Comparison of ENCODE assay signal across 8 mouse cellular contexts in the genomic region with DNA sequence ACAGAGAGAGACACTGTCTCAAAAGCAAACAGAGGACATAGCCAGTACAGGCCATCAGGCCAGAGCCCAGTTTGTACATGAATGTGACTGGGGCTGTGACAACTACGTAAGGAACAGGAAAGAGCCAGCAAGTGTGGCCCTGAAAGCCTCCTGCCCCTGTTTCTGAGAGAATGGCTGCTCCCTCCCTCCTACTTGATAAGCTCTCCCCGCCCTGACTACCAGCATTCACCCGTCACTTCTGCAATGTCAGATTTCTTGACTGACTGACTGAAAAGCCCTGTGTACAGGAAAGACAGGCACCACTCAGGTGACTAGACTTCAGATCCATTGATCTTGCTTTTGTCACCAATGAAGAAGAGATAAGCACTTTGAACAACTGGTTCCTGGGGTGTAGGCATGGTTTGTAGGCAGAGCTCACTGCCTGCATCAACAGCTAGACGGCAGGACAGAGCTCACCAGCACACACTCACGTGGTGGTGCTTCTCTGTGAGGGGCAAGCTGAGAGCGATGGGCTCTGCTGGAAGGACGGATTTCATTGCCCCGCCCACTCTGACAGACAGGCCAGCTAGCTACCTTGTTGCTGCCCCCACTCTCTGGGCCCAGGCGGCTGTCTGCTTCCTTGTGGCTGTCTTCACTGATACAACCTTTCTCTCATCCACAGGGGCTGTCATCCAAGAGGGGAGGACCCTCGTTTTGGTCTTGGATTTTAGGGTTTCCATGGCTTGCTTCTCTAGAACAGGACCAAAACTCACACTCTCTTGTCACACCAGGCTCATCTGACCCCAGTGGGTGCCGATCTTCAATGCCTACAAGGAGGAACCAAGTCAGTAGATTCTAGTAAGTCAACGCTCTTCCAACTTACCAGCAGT. TPM values are rescaled to one million over a fixed set of nuclear protein-coding genes. Genes with fewer than 3 reads are reported as not detected.
A peak's percentile ranks its signal among the peaks of the same experiment; 100 is the strongest.
DNase-seq lines count a peak whose midpoint lies in the region; ATAC-seq and TF ChIP-seq lines count a peak whose summit lies in the region.

No protein-coding gene starts in this region.

- H3K36me3 ChIP-seq in kidney, adult 2 months (ENCODE audit: control insufficient read depth, insufficient read depth, low read length): no peaks in the 10 kb centered on the region; the same call in 1 of the 2 replicates
- H3K36me3 ChIP-seq in hindbrain, postnatal 0 days (ENCODE audit: insufficient read depth, low read length): no peaks in the 10 kb centered on the region; the same call in 1 of the 2 replicates

- H3K9ac ChIP-seq in hindbrain, postnatal 0 days (replicated peaks; ENCODE audit: low read length): no peak overlapping the region

- H3K9me3 ChIP-seq in hindbrain, postnatal 0 days (ENCODE audit: low read length): no peaks in the 10 kb centered on the region

- no peak overlapping the region for H3K4me3 ChIP-seq in kidney, adult 2 months (ENCODE audit: insufficient read depth, low read depth, low read length)
- H3K4me3 ChIP-seq in hindbrain, postnatal 0 days (ENCODE audit: low read length): no peak overlapping the region

- peak overlapping the region; percentile 61; the same call in 1 of the 2 replicates for H3K4me2 ChIP-seq in hindbrain, postnatal 0 days (ENCODE audit: low read depth, low read length)

- ATAC-seq in hindbrain, postnatal 0 days: no peak
- ATAC-seq in megakaryocyte, adult 5-6 weeks (ENCODE audit: poor library complexity, severe bottlenecking): peak; percentile 9
- ATAC-seq in granulocyte monocyte progenitor cell, adult 5-6 weeks (replicated peaks; ENCODE audit: poor library complexity, severe bottlenecking): no peak

- H3K27me3 ChIP-seq in kidney, adult 2 months (replicated peaks; ENCODE audit: control insufficient read depth, insufficient read depth, low read length): no peaks in the 10 kb centered on the region
- no peaks in the 10 kb centered on the region for H3K27me3 ChIP-seq in hindbrain, postnatal 0 days (ENCODE audit: insufficient read depth, low read length)

- H3K27ac ChIP-seq in kidney, adult 2 months (ENCODE audit: insufficient read depth, low read depth, low read length): peak overlapping the region; percentile 79
- peak overlapping the region; percentile 92; the same call in 1 of the 2 replicates for H3K27ac ChIP-seq in hindbrain, postnatal 0 days

- no peak for DNase-seq in kidney, adult 2 months
- DNase-seq in kidney, adult 18-20 months: no peak
- peak; percentile 73 for DNase-seq in c-Kit-positive CD71-positive TER-119-positive erythroid progenitor cells, embryonic 14.5 days (ENCODE audit: low spot score)
- DNase-seq in hindbrain, postnatal 0 days (ENCODE audit: low spot score): no peak
- DNase-seq in thymus, postnatal 0 days (ENCODE audit: low spot score): peak; percentile 39
- no peak for DNase-seq in cerebellum, adult 18-20 months

- TF ChIP-seq POLR2A in kidney, adult 2 months (IDR thresholded peaks at IDR 0.05; ENCODE audit: low read depth, low read length): no peak

- no peak for TF ChIP-seq CTCF in kidney, adult 2 months (conservative IDR thresholded peaks at IDR 0.05; ENCODE audit: insufficient read depth, insufficient read length, low read depth, low read length)
- peak; percentile 35 for TF ChIP-seq CTCF in hindbrain, postnatal 0 days (IDR thresholded peaks at IDR 0.05; ENCODE audit: low read depth)

- peaks cover 10% of the 10 kb centered on the region for H3K4me1 ChIP-seq in kidney, adult 2 months (ENCODE audit: control insufficient read depth, insufficient read depth, low read length)
- H3K4me1 ChIP-seq in hindbrain, postnatal 0 days (ENCODE audit: insufficient read depth, low read length): peaks cover 11% of the 10 kb centered on the region

- 77% methylated on average over 12 of the region's 12 CpGs for WGBS in kidney, adult 2 months
- WGBS in hindbrain, postnatal 0 days: 61% methylated on average over 12 of the region's 12 CpGs

RNA-seq across cellular contexts. Expression of a gene that starts 1.7 kb away (rescaled TPM):
- 6.4 and 6.7 TPM in 2 replicates for polyA plus RNA-seq in kidney, adult 2 months (2012; rRNA removed)
- 3.6 and 4.3 TPM in 2 replicates for total RNA-seq in hindbrain, postnatal 0 days (2014; rRNA removed)
- 4.9 and 5.2 TPM in 2 replicates for polyA plus RNA-seq in hindbrain, postnatal 0 days (2015; fragmentation: Nextera tagmentation; extraction: Ambion mirVana)
- 7.5 and 8.1 TPM in 2 replicates for total RNA-seq in megakaryocyte, adult 5-6 weeks (2015)
- 3.8 and 7.1 TPM in 2 replicates for total RNA-seq in megakaryocyte, adult 5-6 weeks (2017)
- polyA plus RNA-seq in thymus, postnatal 0 days (2015; fragmentation: Nextera tagmentation; extraction: Ambion mirVana): 14.5 and 15.1 TPM in 2 replicates
- total RNA-seq in granulocyte monocyte progenitor cell, adult 5-6 weeks (2014; fragmentation: Nextera tagmentation): 1.8 and 9.5 TPM in 2 replicates
- 4.1 and 9.0 TPM in 2 replicates for total RNA-seq in granulocyte monocyte progenitor cell, adult 5-6 weeks (2017)

RNA-seq across cellular contexts. Expression of a gene that starts 13.3 kb away (rescaled TPM):
- polyA plus RNA-seq in kidney, adult 2 months (2012; rRNA removed): 37.5 and 43.8 TPM in 2 replicates
- total RNA-seq in hindbrain, postnatal 0 days (2014; rRNA removed): 1.3 and 1.7 TPM in 2 replicates
- polyA plus RNA-seq in hindbrain, postnatal 0 days (2015; fragmentation: Nextera tagmentation; extraction: Ambion mirVana): 0.72 and 0.79 TPM in 2 replicates
- total RNA-seq in megakaryocyte, adult 5-6 weeks (2015): 3.1 and 5.0 TPM in 2 replicates
- 2.8 and 6.1 TPM in 2 replicates for total RNA-seq in megakaryocyte, adult 5-6 weeks (2017)
- 8.4 and 10.0 TPM in 2 replicates for polyA plus RNA-seq in thymus, postnatal 0 days (2015; fragmentation: Nextera tagmentation; extraction: Ambion mirVana)
- 0.23 and 1.9 TPM in 2 replicates for total RNA-seq in granulocyte monocyte progenitor cell, adult 5-6 weeks (2014; fragmentation: Nextera tagmentation)
- total RNA-seq in granulocyte monocyte progenitor cell, adult 5-6 weeks (2017): 0.26 and 0.82 TPM in 2 replicates

RNA-seq across cellular contexts. Expression of a gene that starts 34.5 kb away (rescaled TPM):
- polyA plus RNA-seq in kidney, adult 2 months (2012; rRNA removed): 56.0 and 60.5 TPM in 2 replicates
- total RNA-seq in hindbrain, postnatal 0 days (2014; rRNA removed): 52.7 and 61.3 TPM in 2 replicates
- 17.9 and 18.2 TPM in 2 replicates for polyA plus RNA-seq in hindbrain, postnatal 0 days (2015; fragmentation: Nextera tagmentation; extraction: Ambion mirVana)
- total RNA-seq in megakaryocyte, adult 5-6 weeks (2015): 4.2 and 7.6 TPM in 2 replicates
- total RNA-seq in megakaryocyte, adult 5-6 weeks (2017): 19.6 and 27.5 TPM in 2 replicates
- 15.4 and 17.6 TPM in 2 replicates for polyA plus RNA-seq in thymus, postnatal 0 days (2015; fragmentation: Nextera tagmentation; extraction: Ambion mirVana)
- total RNA-seq in granulocyte monocyte progenitor cell, adult 5-6 weeks (2014; fragmentation: Nextera tagmentation): 11.8 and 12.6 TPM in 2 replicates
- total RNA-seq in granulocyte monocyte progenitor cell, adult 5-6 weeks (2017): 16.8 and 17.4 TPM in 2 replicates

RNA-seq across cellular contexts. Expression of a gene that starts 43.8 kb away (rescaled TPM):
- not detected in 2 replicates for polyA plus RNA-seq in kidney, adult 2 months (2012; rRNA removed)
- not detected in 2 replicates for total RNA-seq in hindbrain, postnatal 0 days (2014; rRNA removed)
- not detected in 2 replicates for polyA plus RNA-seq in hindbrain, postnatal 0 days (2015; fragmentation: Nextera tagmentation; extraction: Ambion mirVana)
- not detected in 2 replicates for total RNA-seq in megakaryocyte, adult 5-6 weeks (2015)
- not detected in 2 replicates for total RNA-seq in megakaryocyte, adult 5-6 weeks (2017)
- polyA plus RNA-seq in thymus, postnatal 0 days (2015; fragmentation: Nextera tagmentation; extraction: Ambion mirVana): 1.6 and 2.0 TPM in 2 replicates
- total RNA-seq in granulocyte monocyte progenitor cell, adult 5-6 weeks (2014; fragmentation: Nextera tagmentation): not detected in 2 replicates
- not detected in 2 replicates for total RNA-seq in granulocyte monocyte progenitor cell, adult 5-6 weeks (2017)

Comparison
In these comparisons a context has a peak if more than half of its experiments do, and no peak if none do; other contexts are left out.
1. DNase-seq: peak in c-Kit-positive CD71-positive TER-119-positive erythroid progenitor cells, embryonic 14.5 days (single experiment) and thymus, postnatal 0 days (single experiment); none in kidney, adult 2 months (single experiment), kidney, adult 18-20 months (single experiment), hindbrain, postnatal 0 days (single experiment) and cerebellum, adult 18-20 months (0 of 2).